Mouse (Mus musculus) forebrain, embryonic 15.5 days (tissue): ENCODE measurements around the gene Dgkg. TPM values are rescaled to one million over a fixed set of nuclear protein-coding genes. Genes with fewer than 3 reads are reported as not detected.

Source experiments
- ATAC-seq: fragments of 200-750 bp; cut with Nextera tagmentation; replicated peaks from 2 replicates; pipeline ENCODE4 v1.8.0; 2017; ENCODE audit warnings: mild to moderate bottlenecking, moderate TSS enrichment, moderate library complexity
- H3K27ac ChIP-seq: fragments of 300-500 bp; sonication (generic); replicated peaks from 2 replicates; pipeline ENCODE4 v1.5.1; 2015; ENCODE audit warnings: mild to moderate bottlenecking, inconsistent platforms
- H3K27me3 ChIP-seq: fragments of 300-500 bp; sonication (generic); 2 replicates; pipeline ENCODE4 v1.6.1; 2015; ENCODE audit warnings: inconsistent platforms
- H3K36me3 ChIP-seq: fragments of 300-500 bp; sonication (generic); 2 replicates; pipeline ENCODE4 v1.6.1; 2015; ENCODE audit warnings: mild to moderate bottlenecking, inconsistent platforms
- H3K4me1 ChIP-seq: fragments of 300-500 bp; sonication (generic); 2 replicates; pipeline ENCODE4 v1.6.1; 2015; ENCODE audit warnings: inconsistent platforms
- H3K4me2 ChIP-seq: fragments of 300-500 bp; sonication (generic); replicated peaks from 2 replicates; pipeline ENCODE4 v1.6.1; 2015; ENCODE audit warnings: mild to moderate bottlenecking, inconsistent platforms
- H3K4me3 ChIP-seq: fragments of 300-500 bp; sonication (generic); 2 replicates; pipeline ENCODE4 v1.5.1; 2015; ENCODE audit warnings: mild to moderate bottlenecking, inconsistent platforms
- H3K9ac ChIP-seq: fragments of 300-500 bp; sonication (generic); replicated peaks from 2 replicates; pipeline ENCODE4 v1.6.1; 2015; ENCODE audit warnings: mild to moderate bottlenecking, inconsistent platforms
- H3K9me3 ChIP-seq: fragments of 300-500 bp; sonication (generic); 2 replicates; pipeline ENCODE4 v1.6.1; 2016; ENCODE audit warnings: inconsistent platforms
- WGBS: fragments of 180-500 bp; shearing (Covaris S2); methylation state at CpG from one replicate; pipeline ENCODE4 v1.1.7; 2015; ENCODE audit warnings: mixed read lengths; 5-methylcytosine and 5-hydroxymethylcytosine counted together
- polyA plus RNA-seq: library from polyadenylated mRNA; unstranded; fragments of >200 nt; fragmentation: Nextera tagmentation; extraction: Ambion mirVana; gene quantifications from 2 replicates; pipeline ENCODE4 v1.2.1, GENCODE M21; 2015

Gene Dgkg
- polyA plus RNA-seq, 1 experiment from 2014 or later: 5.8 TPM

- Histone ChIP-seq H3K27ac (no peak overlapping the region), H3K4me3 (no peak overlapping the region), H3K4me2 (no peak overlapping the region), H3K9ac (no peak overlapping the region), H3K36me3 (no peaks in the 10 kb centered on the region), H3K27me3 (no peaks in the 10 kb centered on the region), H3K9me3 (no peaks in the 10 kb centered on the region), H3K4me1 (no peaks in the 10 kb centered on the region)
- 72% methylated on average over 4 of the region's 4 CpGs for WGBS
- no peak for ATAC-seq
Measured at GRCm38 (mm10) chr16:22642054-22642453, 15.0 kb downstream of the Dgkg start.

DNA sequence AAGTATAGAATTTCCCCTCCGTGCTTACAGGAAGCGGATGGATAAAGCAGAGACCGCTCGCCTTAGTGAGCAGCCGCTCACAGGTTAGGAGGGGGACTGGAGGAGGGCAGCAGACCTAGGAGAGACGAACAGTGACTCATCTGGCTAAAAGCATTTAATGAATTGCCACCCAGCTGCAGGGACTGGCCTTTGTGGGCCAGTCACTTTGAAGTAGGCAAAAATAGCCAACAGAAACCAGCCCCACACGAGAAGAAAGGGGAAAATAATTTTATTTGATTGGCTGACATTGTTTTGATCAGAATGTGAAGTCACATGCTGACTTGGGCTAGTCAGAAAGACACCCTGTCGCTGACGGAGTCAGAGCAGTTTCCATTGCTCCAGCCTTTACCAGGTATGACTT lies 15.4 kb downstream of the Dgkg start:
- Histone ChIP-seq H3K9me3 (no peaks in the 10 kb centered on the region), H3K4me2 (no peak overlapping the region), H3K4me1 (no peaks in the 10 kb centered on the region), H3K27me3 (no peaks in the 10 kb centered on the region), H3K27ac (no peak overlapping the region), H3K36me3 (no peaks in the 10 kb centered on the region), H3K9ac (no peak overlapping the region), H3K4me3 (no peak overlapping the region)
- ATAC-seq: no peak
- 29% methylated on average over 9 of the region's 9 CpGs for whole genome bisulfite sequencing

- no peak overlapping the region for H3K4me2 ChIP-seq
- H3K36me3 ChIP-seq: no peaks in the 10 kb centered on the region
- H3K4me3 ChIP-seq: no peak overlapping the region
- H3K27me3 ChIP-seq: no peaks in the 10 kb centered on the region
- no peak overlapping the region for H3K27ac ChIP-seq
- no peak overlapping the region for H3K9ac ChIP-seq
- WGBS: 34% methylated on average over 3 of the region's 3 CpGs
- no peaks in the 10 kb centered on the region for H3K9me3 ChIP-seq
- no peak for ATAC-seq
- no peaks in the 10 kb centered on the region for H3K4me1 ChIP-seq
Measured at GRCm38 (mm10) chr16:22637311-22637710, 19.7 kb downstream of the Dgkg start.

DNA sequence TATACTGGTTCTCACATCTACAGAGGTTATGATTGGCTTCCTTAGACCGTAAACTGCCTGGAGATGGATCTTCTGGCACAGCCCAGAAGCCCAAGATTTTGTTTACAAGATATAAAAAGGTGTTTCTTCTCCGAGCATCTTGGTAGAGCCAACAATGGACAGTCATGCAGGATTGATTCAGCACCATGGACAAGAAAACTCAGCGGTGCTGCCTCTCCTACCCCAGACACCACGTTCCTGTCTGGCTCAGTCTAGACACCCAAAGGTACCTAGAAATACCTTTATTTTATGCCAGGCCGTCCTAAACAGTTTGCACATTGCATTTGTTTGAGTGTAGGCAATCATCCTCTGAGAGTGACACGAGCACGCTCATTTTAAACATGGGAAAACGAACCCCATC lies 21.3 kb downstream of the Dgkg start:
- H3K9ac ChIP-seq: no peak overlapping the region
- H3K27ac ChIP-seq: no peak overlapping the region
- no peaks in the 10 kb centered on the region for H3K27me3 ChIP-seq
- H3K9me3 ChIP-seq: no peaks in the 10 kb centered on the region
- no peaks in the 10 kb centered on the region for H3K36me3 ChIP-seq
- H3K4me3 ChIP-seq: no peak overlapping the region
- no peak overlapping the region for H3K4me2 ChIP-seq
- H3K4me1 ChIP-seq: no peaks in the 10 kb centered on the region
- ATAC-seq: no peak
- 68% methylated on average over 8 of the region's 8 CpGs for WGBS

DNA sequence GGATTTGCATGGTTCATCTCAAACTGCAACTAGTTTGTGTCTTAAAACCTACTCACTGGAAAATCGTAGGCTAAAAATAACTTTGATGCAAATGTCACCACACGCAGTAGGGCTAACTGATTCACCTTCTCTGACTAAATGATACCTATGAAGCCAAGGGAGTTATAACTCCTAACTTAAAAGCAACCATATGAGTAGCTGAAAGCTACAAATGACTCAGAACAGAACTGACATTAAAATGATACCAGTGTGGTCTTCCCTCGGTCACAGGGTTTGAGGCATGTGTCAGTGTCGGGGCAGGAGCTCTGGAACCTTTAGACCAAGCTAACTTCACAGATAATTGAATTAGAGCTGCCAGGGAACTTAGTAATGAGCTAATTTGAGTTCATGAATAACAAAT lies 24.0 kb downstream of the Dgkg start:
- Histone ChIP-seq H3K27me3 (no peaks in the 10 kb centered on the region), H3K9ac (no peak overlapping the region), H3K4me1 (no peaks in the 10 kb centered on the region), H3K4me3 (no peak overlapping the region), H3K9me3 (no peaks in the 10 kb centered on the region), H3K36me3 (no peaks in the 10 kb centered on the region), H3K27ac (no peak overlapping the region), H3K4me2 (no peak overlapping the region)
- 89% methylated on average over 4 of the region's 4 CpGs for WGBS
- no peak for ATAC-seq

GRCm38 (mm10) chr16:22630351-22630750 lies 26.7 kb downstream of the Dgkg start:
- WGBS: 54% methylated on average over 4 of the region's 4 CpGs
- no peak overlapping the region for H3K4me3 ChIP-seq
- no peaks in the 10 kb centered on the region for H3K4me1 ChIP-seq
- H3K9me3 ChIP-seq: no peaks in the 10 kb centered on the region
- no peak overlapping the region for H3K27ac ChIP-seq
- H3K27me3 ChIP-seq: no peaks in the 10 kb centered on the region
- no peak for ATAC-seq
- H3K36me3 ChIP-seq: no peaks in the 10 kb centered on the region
- no peak overlapping the region for H3K9ac ChIP-seq
- no peak overlapping the region for H3K4me2 ChIP-seq

- Histone ChIP-seq H3K27ac (no peak overlapping the region), H3K27me3 (no peaks in the 10 kb centered on the region), H3K9me3 (no peaks in the 10 kb centered on the region), H3K4me3 (no peak overlapping the region), H3K4me2 (no peak overlapping the region), H3K9ac (no peak overlapping the region), H3K4me1 (no peaks in the 10 kb centered on the region), H3K36me3 (no peaks in the 10 kb centered on the region)
- no peak for ATAC-seq
- WGBS: 77% methylated on average over 4 of the region's 4 CpGs
Measured at GRCm38 (mm10) chr16:22629900-22630299, 27.1 kb downstream of the Dgkg start.

DNA sequence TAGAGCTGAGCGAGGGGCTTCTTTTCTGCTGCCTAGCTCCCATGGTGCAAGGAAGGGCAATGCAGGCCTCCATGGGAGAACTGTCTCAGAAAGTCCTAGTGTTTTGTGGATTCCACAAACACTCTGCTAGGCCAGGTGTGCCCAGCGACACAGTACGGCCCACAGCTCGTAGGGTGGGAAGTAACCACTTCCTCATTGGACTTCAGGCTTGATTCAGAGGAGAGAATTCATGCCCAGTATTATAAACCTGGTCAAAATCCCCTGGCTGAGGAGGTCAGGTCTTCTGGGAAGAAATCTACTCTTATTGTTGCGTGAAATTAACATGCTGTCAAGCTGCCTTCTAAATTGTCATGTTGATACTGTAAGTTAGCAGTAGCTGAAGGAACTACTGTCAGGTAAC lies 31.0 kb downstream of the Dgkg start:
- H3K27ac ChIP-seq: no peak overlapping the region
- no peak overlapping the region for H3K9ac ChIP-seq
- no peaks in the 10 kb centered on the region for H3K27me3 ChIP-seq
- 95% methylated on average over 5 of the region's 5 CpGs for WGBS
- no peak overlapping the region for H3K4me3 ChIP-seq
- ATAC-seq: no peak
- H3K4me2 ChIP-seq: no peak overlapping the region
- no peaks in the 10 kb centered on the region for H3K36me3 ChIP-seq
- no peaks in the 10 kb centered on the region for H3K4me1 ChIP-seq
- no peaks in the 10 kb centered on the region for H3K9me3 ChIP-seq

DNA sequence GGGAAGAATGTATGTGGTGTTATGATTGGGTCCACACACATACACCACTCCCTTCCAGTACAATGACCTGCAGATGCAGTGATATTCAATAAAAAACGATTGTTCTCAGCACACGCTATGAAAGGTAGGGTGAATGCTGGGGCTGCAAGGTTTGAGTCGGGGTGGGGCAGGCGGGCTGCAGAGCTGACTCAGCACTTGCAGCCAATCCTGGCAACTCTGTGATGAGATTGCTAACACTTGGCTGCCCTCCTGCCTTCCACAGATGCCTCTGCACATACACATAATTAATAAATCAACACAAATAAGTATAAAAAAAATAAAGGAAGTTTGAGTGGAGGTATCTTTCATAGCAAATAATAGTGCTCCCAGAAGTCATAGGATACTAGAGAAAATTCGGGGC lies 31.6 kb downstream of the Dgkg start:
- no peaks in the 10 kb centered on the region for H3K9me3 ChIP-seq
- no peak for ATAC-seq
- H3K4me1 ChIP-seq: no peaks in the 10 kb centered on the region
- no peak overlapping the region for H3K27ac ChIP-seq
- no peaks in the 10 kb centered on the region for H3K27me3 ChIP-seq
- WGBS: 85% methylated on average over 5 of the region's 5 CpGs
- H3K4me2 ChIP-seq: no peak overlapping the region
- no peaks in the 10 kb centered on the region for H3K36me3 ChIP-seq
- no peak overlapping the region for H3K9ac ChIP-seq
- H3K4me3 ChIP-seq: no peak overlapping the region

- Histone ChIP-seq H3K4me1 (no peaks in the 10 kb centered on the region), H3K27ac (no peak overlapping the region), H3K36me3 (no peaks in the 10 kb centered on the region), H3K27me3 (no peaks in the 10 kb centered on the region), H3K9me3 (no peaks in the 10 kb centered on the region), H3K4me3 (no peak overlapping the region), H3K4me2 (no peak overlapping the region), H3K9ac (no peak overlapping the region)
- 49% methylated on average over 9 of the region's 9 CpGs for WGBS
- no peak for ATAC-seq
Measured at GRCm38 (mm10) chr16:22622286-22622685, 34.7 kb downstream of the Dgkg start.

GRCm38 (mm10) chr16:22621299-22621920 lies 35.6 kb downstream of the Dgkg start:
- Histone ChIP-seq H3K9ac (no peak overlapping the region), H3K4me2 (no peak overlapping the region), H3K27me3 (no peaks in the 10 kb centered on the region), H3K4me1 (no peaks in the 10 kb centered on the region), H3K27ac (no peak overlapping the region), H3K9me3 (no peaks in the 10 kb centered on the region), H3K36me3 (no peaks in the 10 kb centered on the region), H3K4me3 (no peak overlapping the region)
- no peak for ATAC-seq
- WGBS: 87% methylated on average over 13 of the region's 13 CpGs

DNA sequence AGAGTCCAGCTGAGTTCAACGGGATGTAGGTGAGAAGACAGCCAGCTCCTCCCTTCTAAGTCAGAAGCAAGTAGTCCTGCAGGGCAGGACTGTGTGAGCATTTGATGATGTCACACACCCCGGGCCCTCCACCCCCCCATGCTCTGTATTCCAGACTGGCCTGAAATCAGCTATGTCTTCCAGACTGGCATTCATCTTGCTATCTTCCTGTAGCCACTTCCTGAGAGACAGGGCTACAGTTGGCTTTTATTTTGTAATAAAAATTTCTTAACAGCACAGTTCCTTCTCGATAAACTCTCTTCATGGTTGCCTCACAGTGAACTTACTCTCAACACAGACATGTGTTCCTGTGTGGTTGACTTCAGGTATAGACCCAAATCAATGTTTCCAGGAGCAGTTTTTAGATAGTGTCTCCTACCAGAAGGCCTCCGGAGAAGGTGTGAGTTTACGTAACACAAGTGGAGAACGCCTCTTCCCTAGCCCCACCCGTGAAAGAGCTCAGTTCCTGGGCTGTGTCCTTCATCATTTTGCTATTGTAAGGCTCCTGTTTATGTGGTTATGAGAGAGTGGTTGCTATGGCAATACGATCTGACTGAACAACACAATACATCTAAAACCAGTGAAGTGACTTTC lies 38.5 kb downstream of the Dgkg start:
- Histone ChIP-seq H3K36me3 (no peaks in the 10 kb centered on the region), H3K9me3 (no peaks in the 10 kb centered on the region), H3K4me2 (no peak overlapping the region), H3K4me1 (no peaks in the 10 kb centered on the region), H3K27me3 (no peaks in the 10 kb centered on the region), H3K27ac (no peak overlapping the region), H3K4me3 (no peak overlapping the region), H3K9ac (no peak overlapping the region)
- no peak for ATAC-seq
- WGBS: 85% methylated on average over 8 of the region's 8 CpGs

- no peak overlapping the region for H3K4me3 ChIP-seq
- H3K9me3 ChIP-seq: no peaks in the 10 kb centered on the region
- 94% methylated on average over 4 of the region's 4 CpGs for WGBS
- H3K4me1 ChIP-seq: no peaks in the 10 kb centered on the region
- H3K36me3 ChIP-seq: no peaks in the 10 kb centered on the region
- no peak overlapping the region for H3K4me2 ChIP-seq
- no peak overlapping the region for H3K27ac ChIP-seq
- no peaks in the 10 kb centered on the region for H3K27me3 ChIP-seq
- no peak overlapping the region for H3K9ac ChIP-seq
- ATAC-seq: no peak
Measured at GRCm38 (mm10) chr16:22615805-22616204, 41.2 kb downstream of the Dgkg start.
